Mouse (Mus musculus) heart, adult 2 months (tissue): ENCODE results near the gene Lrrc8d. TPM values are rescaled to one million over a fixed set of nuclear protein-coding genes. Genes with fewer than 3 reads are reported as not detected.
A peak's percentile ranks its signal among the peaks of the same experiment; 100 is the strongest.

Experiments used
- DNase-seq, 2 experiments: peaks; one replicate each; pipeline ENCODE4 v3.0.0; 2021
- H3K27ac ChIP-seq: fragments of 200-600 bp; 2 replicates; pipeline ENCODE4 v1.8.1; 2022
- H3K27me3 ChIP-seq: fragments of 200-500 bp; 2 replicates; pipeline ENCODE4 v1.6.1; 2012; ENCODE audit warnings: mild to moderate bottlenecking, low read length, inconsistent platforms, mixed read lengths; ENCODE audit not compliant: control insufficient read depth, insufficient read depth
- H3K36me3 ChIP-seq: fragments of 200-500 bp; 2 replicates; pipeline ENCODE4 v1.6.1; 2012; ENCODE audit warnings: low read length, inconsistent platforms; ENCODE audit not compliant: control insufficient read depth, insufficient read depth
- H3K4me1 ChIP-seq: fragments of 200-500 bp; 2 replicates; pipeline ENCODE4 v1.6.1; 2011; ENCODE audit warnings: low read length; ENCODE audit not compliant: control insufficient read depth, insufficient read depth
- H3K4me3 ChIP-seq: fragments of 200-600 bp; 2 replicates; pipeline ENCODE4 v1.8.1; 2022
- H3K79me2 ChIP-seq: fragments of 200-500 bp; replicated peaks from 2 replicates; pipeline ENCODE4 v1.6.1; 2012; ENCODE audit warnings: mild to moderate bottlenecking, inconsistent platforms, low read length, moderate library complexity, mixed read lengths; ENCODE audit not compliant: control insufficient read depth, insufficient read depth
- H3K9ac ChIP-seq: fragments of 200-500 bp; 2 replicates; pipeline ENCODE4 v1.6.1; 2012; ENCODE audit warnings: low read depth, mild to moderate bottlenecking, control low read depth, inconsistent platforms, low read length, mixed read lengths
- CTCF ChIP-seq: fragments of 200-600 bp; IDR thresholded peaks from 2 replicates; pipeline ENCODE4 v1.8.1; 2022; ENCODE audit warnings: antibody characterized with exemption, mild to moderate bottlenecking, moderate library complexity
- EP300 ChIP-seq: fragments of 200-500 bp; IDR thresholded peaks from 2 replicates; pipeline ENCODE4 v1.6.1; 2011; ENCODE audit warnings: low read depth, low read length, control low read depth; ENCODE audit not compliant: insufficient read depth
- POLR2A ChIP-seq: fragments of 200-500 bp; IDR thresholded peaks from 2 replicates; pipeline ENCODE4 v1.6.1; 2011; ENCODE audit warnings: mild to moderate bottlenecking, low read depth, low read length, control low read depth; ENCODE audit not compliant: insufficient read depth
- WGBS: fragments of 180-500 bp; shearing (Covaris S2); methylation state at CpG from one replicate; pipeline ENCODE4 v1.1.7; 2018; 5-methylcytosine and 5-hydroxymethylcytosine counted together
- intact Hi-C: fragments of 180-260 bp; cut with DNase I; formaldehyde crosslinking; loops from one replicate; pipeline ENCODE4 v1.15.1; 2025
- polyA plus RNA-seq: library from polyadenylated mRNA; depleted of rRNA; stranded (reverse); fragments of >200 nt; gene quantifications from 2 replicates; pipeline ENCODE4 v1.2.3, GENCODE M21; 2012
- total RNA-seq, 2 experiments: library from RNA; stranded (reverse); gene quantifications; 2 replicates each; pipeline ENCODE4 v1.2.3; 2021

Gene Lrrc8d
- total and polyA plus RNA-seq, 3 experiments = 4.3 to 8.8 (median 8.0) TPM

GRCm38 (mm10) chr5:105792853-105793547, 93.2 kb downstream of the Lrrc8d start:
- H3K4me3 ChIP-seq = peak overlapping the region; percentile 39
- H3K27ac ChIP-seq = peak overlapping the region; percentile 67

GRCm38 (mm10) chr5:105793548-105793940, 93.8 kb downstream of the Lrrc8d start:
- WGBS = 75% methylated on average over 5 of the region's 5 CpGs
- intact Hi-C loops = loop anchor here (5.0 kb wide), 1 partner anchor 61 kb away; no protein-coding TSS in a partner anchor

More at GRCm38 (mm10) chr5:105792853-105793547, 93.2 kb downstream of the Lrrc8d start:
- H3K4me1 ChIP-seq = peaks cover 21% of the 10 kb centered on the region
- no peaks in the 10 kb centered on the region for H3K79me2 ChIP-seq
- no peaks in the 10 kb centered on the region for H3K36me3 ChIP-seq
- peak overlapping the region; percentile 9; the same call in 1 of the 2 replicates for H3K9ac ChIP-seq
- no peaks in the 10 kb centered on the region for H3K27me3 ChIP-seq
- WGBS = 38% methylated on average over 13 of the region's 13 CpGs
- peak; percentile 65 to 67 for DNase-seq
- TF ChIP-seq CTCF (no peak), EP300 (no peak), POLR2A (no peak)
- intact Hi-C loops = loop anchor here (5.0 kb wide), 1 partner anchor 61 kb away; no protein-coding TSS in a partner anchor

GRCm38 (mm10) chr5:105798421-105798820, 98.7 kb downstream of the Lrrc8d start:
- H3K27ac ChIP-seq = peak overlapping the region; percentile 43
- H3K9ac ChIP-seq = no peak overlapping the region
- H3K79me2 ChIP-seq = 0 out of 2 replicates have a peak, but pooled peaks cover 1% of the 10 kb centered on the region
- H3K4me3 ChIP-seq = no peak overlapping the region
- intact Hi-C loops = no loop called here
- peaks cover 14% of the 10 kb centered on the region for H3K4me1 ChIP-seq
- no peak for DNase-seq
- H3K27me3 ChIP-seq = no peaks in the 10 kb centered on the region
- no peaks in the 10 kb centered on the region for H3K36me3 ChIP-seq
- TF ChIP-seq POLR2A (no peak), EP300 (no peak), CTCF (no peak)
- 28% methylated on average over 4 of the region's 4 CpGs for WGBS

More at GRCm38 (mm10) chr5:105793548-105793940, 93.8 kb downstream of the Lrrc8d start:
- Histone ChIP-seq H3K27ac (no peak overlapping the region; the same call in 1 of the 2 replicates), H3K36me3 (no peaks in the 10 kb centered on the region), H3K9ac (no peak overlapping the region), H3K79me2 (no peaks in the 10 kb centered on the region), H3K4me1 (peaks cover 24% of the 10 kb centered on the region), H3K4me3 (no peak overlapping the region), H3K27me3 (no peaks in the 10 kb centered on the region)
- DNase-seq = no peak
- no peak for TF ChIP-seq CTCF
- no peak for TF ChIP-seq EP300
- TF ChIP-seq POLR2A = no peak

DNA sequence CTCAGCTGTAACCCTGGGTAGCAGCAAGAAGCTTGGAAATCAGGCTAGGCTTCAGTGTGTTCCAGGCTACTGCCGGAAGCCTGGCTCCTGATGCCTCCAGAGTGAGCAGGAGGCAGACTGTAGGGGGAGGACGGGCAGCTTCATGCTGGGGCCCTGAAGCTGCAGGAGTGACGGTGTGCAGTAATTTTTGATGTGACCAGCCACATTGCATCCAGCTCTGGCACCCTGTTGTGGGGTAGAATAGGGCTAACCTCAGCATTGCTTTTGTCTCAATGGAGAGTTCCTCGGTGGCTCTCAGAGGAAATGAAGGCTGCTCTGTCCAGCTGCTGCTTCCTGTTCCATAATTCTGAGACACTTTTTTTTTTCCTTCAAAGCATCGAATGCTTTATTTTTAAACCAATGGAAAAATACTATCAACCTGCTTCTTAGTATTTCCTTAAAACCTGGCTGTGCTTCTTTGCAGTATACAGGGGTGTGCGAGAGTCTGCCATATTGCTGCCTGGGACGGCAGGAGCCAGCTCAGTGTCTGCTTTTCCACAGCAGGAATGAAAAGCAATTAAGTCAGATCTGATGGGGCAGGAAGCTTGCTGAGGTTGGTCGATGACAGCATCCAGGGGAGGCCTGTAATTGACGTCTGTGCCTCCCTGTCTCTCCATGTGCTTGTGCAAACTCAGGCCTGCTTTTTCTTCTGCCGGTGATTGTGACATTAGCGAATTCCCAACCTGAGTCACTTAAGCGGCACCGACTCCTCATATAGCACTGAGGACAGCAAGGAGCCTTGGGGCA, 100.3 kb downstream of the Lrrc8d start:
- TF ChIP-seq CTCF (no peak), EP300 (no peak), POLR2A (no peak)
- peak overlapping the region; percentile 6; the same call in 1 of the 2 replicates for H3K4me3 ChIP-seq
- H3K36me3 ChIP-seq = no peaks in the 10 kb centered on the region
- DNase-seq = peak in 1 of 2 experiments; percentile 27
- whole genome bisulfite sequencing = 34% methylated on average over 13 of the region's 13 CpGs
- 0 out of 2 replicates have a peak, but pooled peaks cover 1% of the 10 kb centered on the region for H3K79me2 ChIP-seq
- no peak overlapping the region for H3K9ac ChIP-seq
- H3K4me1 ChIP-seq = peaks cover 14% of the 10 kb centered on the region
- H3K27ac ChIP-seq = peak overlapping the region; percentile 64
- H3K27me3 ChIP-seq = no peaks in the 10 kb centered on the region
- intact Hi-C loops = no loop called here

- Histone ChIP-seq H3K79me2 (0 out of 2 replicates have a peak, but pooled peaks cover 1% of the 10 kb centered on the region), H3K27ac (no peak overlapping the region; the same call in 1 of the 2 replicates), H3K27me3 (no peaks in the 10 kb centered on the region), H3K36me3 (no peaks in the 10 kb centered on the region), H3K9ac (no peak overlapping the region), H3K4me1 (peaks cover 14% of the 10 kb centered on the region), H3K4me3 (no peak overlapping the region)
- intact Hi-C loops = no loop called here
- no peak for DNase-seq
- 89% methylated on average over 10 of the region's 10 CpGs for WGBS
- TF ChIP-seq CTCF = no peak
These were observed 101.3 kb downstream of the Lrrc8d start for GRCm38 (mm10) chr5:105801031-105801529.
